Mouse (Mus musculus) CH12.LX (cell line): ENCODE measurements at regions not wholly inside any gene's neighbourhood (a gene's known extent, or its start where the extent isn't known, plus 50 kb on each side); places are given as distances from the start of the nearest gene placed in this dataset.

Experiments
- DNase-seq: peaks from one replicate; pipeline ENCODE4 v3.0.0-alpha.2; 2013; ENCODE audit errors: extremely low read depth
- H3K27ac ChIP-seq: 2 replicates; pipeline ENCODE4 v1.5.1; 2012; ENCODE audit warnings: low read depth, mild to moderate bottlenecking, control low read depth, moderate library complexity; ENCODE audit not compliant: insufficient read depth
- H3K27me3 ChIP-seq: replicated peaks from 2 replicates; pipeline ENCODE3; 2012; ENCODE audit warnings: inconsistent platforms
- H3K36me3 ChIP-seq, 2 experiments: replicated peaks in 1 of 2; 2 replicates each; pipeline versions ENCODE3 to v1.6.1; 2012; ENCODE audit warnings: inconsistent platforms in 1 of 2, low read length in 1 of 2, mild to moderate bottlenecking in 1 of 2, mixed read lengths in 1 of 2, moderate library complexity in 1 of 2; ENCODE audit not compliant: control insufficient read depth in 1 of 2, insufficient read depth in 1 of 2
- H3K4me1 ChIP-seq, 2 experiments: 2 replicates each; pipeline ENCODE4 v1.6.1; 2012; ENCODE audit warnings: inconsistent platforms in 1 of 2, moderate library complexity in 1 of 2; ENCODE audit not compliant: insufficient read depth in 2 of 2, control insufficient read depth in 1 of 2
- H3K4me2 ChIP-seq: 2 replicates; pipeline ENCODE4 v1.6.1; 2012; ENCODE audit warnings: low read depth, mild to moderate bottlenecking, control low read depth; ENCODE audit not compliant: poor library complexity, insufficient read depth, severe bottlenecking
- H3K4me3 ChIP-seq, 3 experiments: fragments of 150-350 bp in 1 of 3; sonication (generic) in 1 of 3; replicated peaks in 1 of 3; 2 replicates each; pipeline versions ENCODE3 to v1.5.1; 2011 to 2012; ENCODE audit warnings: low read depth in 2 of 3, low read length in 2 of 3, mild to moderate bottlenecking in 2 of 3, moderate library complexity in 2 of 3, control low read depth in 1 of 3, improper control_type of control experiment in 1 of 3, inconsistent platforms in 1 of 3, mixed read lengths in 1 of 3; ENCODE audit not compliant: poor library complexity in 1 of 3
- H3K79me2 ChIP-seq: replicated peaks from 2 replicates; pipeline ENCODE4 v1.6.1; 2012; ENCODE audit warnings: mild to moderate bottlenecking, moderate library complexity; ENCODE audit not compliant: control insufficient read depth, poor library complexity, insufficient read depth, severe bottlenecking; ENCODE audit errors: extremely low read depth
- H3K9ac ChIP-seq: 2 replicates; pipeline ENCODE4 v1.6.1; 2012; ENCODE audit warnings: low read depth, mild to moderate bottlenecking, control low read depth, moderate library complexity; ENCODE audit not compliant: insufficient read depth
- H3K9me3 ChIP-seq: replicated peaks from 2 replicates; pipeline ENCODE3; 2012; ENCODE audit warnings: low read length, inconsistent platforms, mixed read lengths
- BHLHE40 ChIP-seq: IDR thresholded peaks from 2 replicates; pipeline ENCODE4 v1.6.1; 2011; ENCODE audit warnings: mild to moderate bottlenecking, low read depth, low read length, improper control_type of control experiment
- CHD1 ChIP-seq: IDR thresholded peaks from 2 replicates; pipeline ENCODE4 v1.6.1; 2012; ENCODE audit warnings: low read depth, low read length, improper control_type of control experiment, inconsistent platforms
- CTCF ChIP-seq, 2 experiments: IDR thresholded peaks in 1 of 2; conservative IDR thresholded peaks in 1 of 2; 2 replicates each; pipeline ENCODE4 v1.5.1; 2011 to 2012; ENCODE audit warnings: low read depth in 2 of 2, low read length in 2 of 2, improper control_type of control experiment in 1 of 2, inconsistent platforms in 1 of 2, mild to moderate bottlenecking in 1 of 2, moderate library complexity in 1 of 2
- ELF1 ChIP-seq: IDR thresholded peaks from 2 replicates; pipeline ENCODE4 v1.6.1; 2014; ENCODE audit warnings: low read depth, mild to moderate bottlenecking, inconsistent platforms, low read length, improper control_type of control experiment
- EP300 ChIP-seq: IDR thresholded peaks from 2 replicates; pipeline ENCODE4 v1.6.1; 2011; ENCODE audit warnings: low read length, improper control_type of control experiment
- JUN ChIP-seq: IDR thresholded peaks from 2 replicates; pipeline ENCODE4 v1.6.1; 2011; ENCODE audit warnings: low read depth, mild to moderate bottlenecking, low read length, improper control_type of control experiment, moderate library complexity; ENCODE audit not compliant: insufficient read depth
- JUND ChIP-seq: conservative IDR thresholded peaks from 2 replicates; pipeline ENCODE4 v1.6.1; 2011; ENCODE audit warnings: low read depth, low read length, improper control_type of control experiment
- MAX ChIP-seq: IDR thresholded peaks from 2 replicates; pipeline ENCODE4 v1.6.1; 2011; ENCODE audit warnings: low read length, improper control_type of control experiment
- NRF1 ChIP-seq: IDR thresholded peaks from 2 replicates; pipeline ENCODE4 v1.6.1; 2014; ENCODE audit warnings: low read depth, mild to moderate bottlenecking, inconsistent platforms, low read length, improper control_type of control experiment, moderate library complexity
- PAX5 ChIP-seq: IDR thresholded peaks from 2 replicates; pipeline ENCODE4 v1.6.1; 2012; ENCODE audit warnings: low read length, inconsistent platforms, mixed read lengths
- POLR2AphosphoS2 ChIP-seq: IDR thresholded peaks from 2 replicates; pipeline ENCODE4 v1.6.1; 2011; ENCODE audit warnings: low read depth, low read length, improper control_type of control experiment
- RAD21 ChIP-seq: IDR thresholded peaks from 2 replicates; pipeline ENCODE4 v1.6.1; 2011; ENCODE audit warnings: low read depth, mild to moderate bottlenecking, low read length, improper control_type of control experiment, moderate library complexity
- RCOR1 ChIP-seq: conservative IDR thresholded peaks from 2 replicates; pipeline ENCODE4 v1.6.1; 2012; ENCODE audit warnings: low read depth, mild to moderate bottlenecking, inconsistent platforms, low read length, improper control_type of control experiment
- SMC3 ChIP-seq: IDR thresholded peaks from 2 replicates; pipeline ENCODE4 v1.6.1; 2011; ENCODE audit warnings: low read depth, low read length, improper control_type of control experiment
- TBP ChIP-seq: conservative IDR thresholded peaks from 2 replicates; pipeline ENCODE4 v1.6.1; 2011; ENCODE audit warnings: low read depth, low read length, improper control_type of control experiment
- TCF12 ChIP-seq: IDR thresholded peaks from 2 replicates; pipeline ENCODE4 v1.6.1; 2014; ENCODE audit warnings: low read depth, mild to moderate bottlenecking, inconsistent platforms, low read length, improper control_type of control experiment
- UBTF ChIP-seq: IDR thresholded peaks from 2 replicates; pipeline ENCODE4 v1.6.1; 2012; ENCODE audit warnings: low read depth, mild to moderate bottlenecking, inconsistent platforms, low read length, improper control_type of control experiment, moderate library complexity
- USF2 ChIP-seq: conservative IDR thresholded peaks from 2 replicates; pipeline ENCODE4 v1.6.1; 2011; ENCODE audit warnings: low read depth, low read length, improper control_type of control experiment
- dilution Hi-C: fragments of 300-500 bp; cut with MboI; formaldehyde crosslinking; loops from 2 replicates; pipeline ENCODE4 v1.14.3; 2020; ENCODE audit warnings: low sequenced_read_pairs; ENCODE audit not compliant: extremely low pct_unique_long_range_greater_than_20kb, extremely low pct_ligation_motif_present
- in situ Hi-C: fragments of 300-500 bp; cut with MboI; formaldehyde crosslinking; loops from 3 replicates; pipeline ENCODE4 v1.14.3; 2019; ENCODE audit warnings: low sequenced_read_pairs, low pct_ligation_motif_present, low pct_unique_long_range_greater_than_20kb, mixed read lengths

GRCm38 (mm10) chr15:36855550-36856131 is 151.9 kb downstream of the Zfp706 start:
- Histone ChIP-seq H3K4me1 (peaks cover 4 to 33% of the 10 kb centered on the region in 2 experiments), H3K4me2 (no peak overlapping the region), H3K9ac (no peak overlapping the region), H3K9me3 (no peaks in the 10 kb centered on the region), H3K27ac (no peak overlapping the region), H3K36me3 (no peaks in the 10 kb centered on the region), H3K79me2 (no peaks in the 10 kb centered on the region), H3K27me3 (no peaks in the 10 kb centered on the region), H3K4me3 (no peak overlapping the region)
- in situ Hi-C loops (no loop called here), dilution Hi-C loops (no loop called here)
- DNase-seq: no peak
- no peak for TF ChIP-seq PAX5
- no peak for TF ChIP-seq RCOR1
- TF ChIP-seq JUN: no peak
- TF ChIP-seq NRF1: no peak
- TF ChIP-seq USF2: no peak
- no peak for TF ChIP-seq EP300

- Histone ChIP-seq H3K4me3 (no peak overlapping the region), H3K9me3 (no peaks in the 10 kb centered on the region), H3K79me2 (no peaks in the 10 kb centered on the region), H3K27me3 (no peaks in the 10 kb centered on the region), H3K36me3 (no peaks in the 10 kb centered on the region), H3K27ac (no peak overlapping the region), H3K4me1 (peaks cover 4 to 33% of the 10 kb centered on the region in 2 experiments), H3K4me2 (no peak overlapping the region), H3K9ac (no peak overlapping the region)
- DNase-seq: no peak
- TF ChIP-seq RAD21 (no peak), BHLHE40 (no peak), MAX (no peak), SMC3 (no peak), POLR2AphosphoS2 (no peak), JUND (no peak), TCF12 (no peak), UBTF (no peak), CTCF (conservative IDR thresholded peaks at IDR 0.05 in 1 of 2, IDR thresholded peaks at IDR 0.05 in 1 of 2; ENCODE audit: low read depth in 2 of 2, low read length in 2 of 2) (no peak), CHD1 (no peak), ELF1 (no peak), TBP (no peak)
- dilution Hi-C loops: no loop called here
- in situ Hi-C loops: no loop called here
These were observed 152.7 kb downstream of the Zfp706 start for GRCm38 (mm10) chr15:36854900-36855321.
